In genomic region chr4:21776946-21777265, GRCm38 (mm10) we compare ENCODE assay signal across 8 mouse cellular contexts. TPM values are rescaled to one million over a fixed set of nuclear protein-coding genes. Genes with fewer than 3 reads are reported as not detected.
A peak's percentile ranks its signal among the peaks of the same experiment; 100 is the strongest.
DNase-seq lines count a peak whose midpoint lies in the region; ATAC-seq and TF ChIP-seq lines count a peak whose summit lies in the region.

No protein-coding gene starts in this region.

- peak overlapping the region; percentile 77; the same call in 1 of the 2 replicates for H3K9ac ChIP-seq in kidney, embryonic 14.5 days (ENCODE audit: low read depth, low read length)

- no peak for TF ChIP-seq CTCF in bone marrow, adult 2 months (IDR thresholded peaks at IDR 0.05; ENCODE audit: control insufficient read depth, insufficient read depth, low read length)

- peak overlapping the region; percentile 78 for H3K4me3 ChIP-seq in kidney, embryonic 14.5 days (ENCODE audit: low read length)
- peak overlapping the region; percentile 85 for H3K4me3 ChIP-seq in bone marrow, adult 2 months (replicated peaks; ENCODE audit: control insufficient read depth, low read depth, low read length)

- H3K36me3 ChIP-seq in kidney, embryonic 14.5 days (ENCODE audit: control insufficient read depth, insufficient read depth, low read length): peaks cover 8% of the 10 kb centered on the region

- no peak for ATAC-seq in kidney, embryonic 14.5 days (ENCODE audit: low FRiP score, low TSS enrichment)
- ATAC-seq in monocyte, adult 5-6 weeks (replicated peaks; ENCODE audit: insufficient number of reproducible peaks, low FRiP score, low TSS enrichment, poor library complexity, severe bottlenecking): 0 out of 2 replicates have a peak, but pooled peaks have one; percentile 33

- H3K4me2 ChIP-seq in kidney, embryonic 14.5 days (replicated peaks; ENCODE audit: low read depth, low read length): peak overlapping the region; percentile 58

- no peak for DNase-seq in kidney, postnatal 14 days
- DNase-seq in induced T-regulatory cell, adult 2 months (ENCODE audit: low read depth): peak; percentile 67
- no peak for DNase-seq in layer of hippocampus, adult 9-10 months (ENCODE audit: low spot score)
- DNase-seq in gastrocnemius, postnatal 25 days: no peak
- no peak for DNase-seq in kidney, adult 8-10 months

- TF ChIP-seq POLR2A in bone marrow, adult 2 months (IDR thresholded peaks at IDR 0.05; ENCODE audit: borderline replicate concordance, control insufficient read depth, low read depth, low read length): no peak

- H3K27me3 ChIP-seq in kidney, embryonic 14.5 days (ENCODE audit: control insufficient read depth, insufficient read depth, low read length): no peaks in the 10 kb centered on the region

- 8% methylated on average over 9 of the region's 9 CpGs for WGBS in kidney, embryonic 14.5 days
- 1% methylated on average over 9 of the region's 9 CpGs for WGBS in bone marrow, adult 2 months

- H3K4me1 ChIP-seq in kidney, embryonic 14.5 days (ENCODE audit: control insufficient read depth, insufficient read depth, low read length): 0 out of 2 replicates have a peak, but pooled peaks cover 7% of the 10 kb centered on the region
- H3K4me1 ChIP-seq in bone marrow, adult 2 months (ENCODE audit: control insufficient read depth, insufficient read depth, low read length): no peaks in the 10 kb centered on the region; the same call in 1 of the 2 replicates

- H3K27ac ChIP-seq in kidney, embryonic 14.5 days (ENCODE audit: low read depth, low read length): no peak overlapping the region
- H3K27ac ChIP-seq in bone marrow, adult 2 months (ENCODE audit: control insufficient read depth, insufficient read depth, low read depth, low read length, poor library complexity): no peak overlapping the region

- no peaks in the 10 kb centered on the region for H3K9me3 ChIP-seq in kidney, embryonic 14.5 days (ENCODE audit: control insufficient read depth, low read length)

RNA-seq across cellular contexts. Expression of gene Tstd3, which starts 9.9 kb away (rescaled TPM):
- polyA plus RNA-seq in kidney, embryonic 14.5 days (2014; fragmentation: Nextera tagmentation; extraction: Ambion mirVana): 12.4 and 13.7 TPM in 2 replicates
- 6.3 and 12.4 TPM in 2 replicates for polyA plus RNA-seq in bone marrow, adult 2 months (2011; ENCODE audit: insufficient read depth, insufficient read length, low replicate concordance, missing spikeins)
- 33.6 to 48.4 TPM (median 45.4 TPM) in 3 replicates for total RNA-seq in monocyte, adult 5-6 weeks (2017)
- total RNA-seq in gastrocnemius, postnatal 25 days (2021): 10 to 100 TPM; 13.1 to 13.5 TPM

RNA-seq across cellular contexts. Expression of gene Usp45, which starts 9.9 kb away (rescaled TPM):
- 5.9 and 12.6 TPM in 2 replicates for polyA plus RNA-seq in kidney, embryonic 14.5 days (2014; fragmentation: Nextera tagmentation; extraction: Ambion mirVana)
- 8.5 and 13.2 TPM in 2 replicates for polyA plus RNA-seq in bone marrow, adult 2 months (2011; ENCODE audit: insufficient read depth, insufficient read length, low replicate concordance, missing spikeins)
- total RNA-seq in monocyte, adult 5-6 weeks (2017): 24.5 to 27.2 TPM (median 26.4 TPM) in 3 replicates
- total RNA-seq in gastrocnemius, postnatal 25 days (2021): 10 to 100 TPM; 17.2 to 17.4 TPM

RNA-seq across cellular contexts. Expression of gene Ccnc, which starts 49.4 kb away (rescaled TPM):
- polyA plus RNA-seq in kidney, embryonic 14.5 days (2014; fragmentation: Nextera tagmentation; extraction: Ambion mirVana): 48.4 and 48.9 TPM in 2 replicates
- polyA plus RNA-seq in bone marrow, adult 2 months (2011; ENCODE audit: insufficient read depth, insufficient read length, low replicate concordance, missing spikeins): 11.3 and 13.6 TPM in 2 replicates
- total RNA-seq in monocyte, adult 5-6 weeks (2017): 31.3 to 41.9 TPM (median 40.8 TPM) in 3 replicates
- 10 to 100 TPM in 1 of 2 experiments, 1 to 10 TPM in 1; 9.8 to 11.2 TPM for total RNA-seq in gastrocnemius, postnatal 25 days (2021)
